Comparison of ENCODE assay signal across 8 mouse cellular contexts in the genomic region with DNA sequence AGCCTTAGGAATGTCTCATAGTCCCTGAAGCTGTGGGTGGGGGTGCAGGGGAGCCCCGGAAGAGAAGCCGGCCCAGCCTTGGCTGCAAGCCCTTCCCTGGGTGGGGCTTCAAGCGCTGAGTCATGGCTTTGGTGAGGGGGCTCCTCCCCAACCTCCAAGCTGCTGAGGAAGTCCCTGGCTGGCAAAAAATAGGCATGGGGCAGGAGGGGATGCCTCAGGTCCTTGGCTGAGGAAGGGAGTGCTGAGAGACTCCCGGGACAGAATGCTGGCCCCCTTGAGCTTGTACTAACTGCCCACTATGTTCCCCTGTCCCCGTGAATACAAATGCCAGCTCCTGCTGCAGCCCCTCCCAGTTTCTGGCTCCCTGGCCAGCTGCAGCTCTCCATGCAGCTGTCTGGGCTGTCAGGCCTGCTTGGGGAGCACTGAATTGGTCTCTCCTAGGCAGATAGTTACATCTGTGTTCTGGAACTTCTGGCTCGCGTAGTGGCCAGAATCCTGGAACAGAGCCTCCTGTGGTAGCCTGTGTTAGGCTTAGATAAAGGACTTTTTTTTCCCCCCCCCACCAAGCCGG. TPM values are rescaled to one million over a fixed set of nuclear protein-coding genes. Genes with fewer than 3 reads are reported as not detected.
DNase-seq lines count a peak whose midpoint lies in the region; ATAC-seq and TF ChIP-seq lines count a peak whose summit lies in the region.

No protein-coding gene starts in this region.

- no peaks in the 10 kb centered on the region for H3K9me3 ChIP-seq in intestine, embryonic 16.5 days (ENCODE audit: control insufficient read depth, low read length)
- H3K9me3 ChIP-seq in limb, embryonic 13.5 days = no peaks in the 10 kb centered on the region
- H3K9me3 ChIP-seq in midbrain, embryonic 14.5 days (ENCODE audit: control insufficient read depth, low read length) = no peaks in the 10 kb centered on the region
- H3K9me3 ChIP-seq in stomach, postnatal 0 days (ENCODE audit: control insufficient read depth, low read length) = no peaks in the 10 kb centered on the region

- peak; percentile 20 for DNase-seq in retina, postnatal 1 day
- no peak for DNase-seq in retina, embryonic 14.5 days (ENCODE audit: low spot score)
- peak; percentile 52 to 80 for DNase-seq in gastrocnemius, postnatal 4 days (ENCODE audit: low spot score in 2 of 2)
- no peak for DNase-seq in midbrain, embryonic 14.5 days
- peak; percentile 74 for DNase-seq in stomach, postnatal 0 days (ENCODE audit: low spot score)

- peak overlapping the region; percentile 7; the same call in 1 of the 2 replicates for H3K4me3 ChIP-seq in intestine, embryonic 16.5 days (ENCODE audit: low read length)
- H3K4me3 ChIP-seq in limb, embryonic 13.5 days = 0 out of 2 replicates have a peak overlapping the region, but pooled peaks have one; percentile 2
- H3K4me3 ChIP-seq in midbrain, embryonic 14.5 days (replicated peaks; ENCODE audit: low read depth, low read length) = peak overlapping the region; percentile 98
- H3K4me3 ChIP-seq in stomach, postnatal 0 days (ENCODE audit: low read depth, low read length) = peak overlapping the region; percentile 20; the same call in 1 of the 2 replicates

- H3K27ac ChIP-seq in intestine, embryonic 16.5 days (ENCODE audit: low read length) = peak overlapping the region; percentile 55; the same call in 1 of the 2 replicates
- H3K27ac ChIP-seq in limb, embryonic 13.5 days = no peak overlapping the region
- H3K27ac ChIP-seq in midbrain, embryonic 14.5 days (replicated peaks; ENCODE audit: low read depth, low read length) = 0 out of 2 replicates have a peak overlapping the region, but pooled peaks have one; percentile 45
- peak overlapping the region; percentile 86 for H3K27ac ChIP-seq in stomach, postnatal 0 days (replicated peaks)

- no peaks in the 10 kb centered on the region for H3K27me3 ChIP-seq in intestine, embryonic 16.5 days (replicated peaks; ENCODE audit: control insufficient read depth, insufficient read depth, low read length)
- H3K27me3 ChIP-seq in limb, embryonic 13.5 days = no peaks in the 10 kb centered on the region
- H3K27me3 ChIP-seq in midbrain, embryonic 14.5 days (ENCODE audit: control insufficient read depth, insufficient read depth, low read length) = no peaks in the 10 kb centered on the region
- H3K27me3 ChIP-seq in stomach, postnatal 0 days (ENCODE audit: control insufficient read depth, insufficient read depth, low read length) = no peaks in the 10 kb centered on the region

- peaks cover 13% of the 10 kb centered on the region; the same call in 1 of the 2 replicates for H3K36me3 ChIP-seq in intestine, embryonic 16.5 days (ENCODE audit: control insufficient read depth, insufficient read depth, low read length)
- peaks cover 39% of the 10 kb centered on the region for H3K36me3 ChIP-seq in limb, embryonic 13.5 days
- H3K36me3 ChIP-seq in midbrain, embryonic 14.5 days (ENCODE audit: control insufficient read depth, insufficient read depth, low read length) = peaks cover 38% of the 10 kb centered on the region
- peaks cover under 1% of the 10 kb centered on the region; the same call in 1 of the 2 replicates for H3K36me3 ChIP-seq in stomach, postnatal 0 days (ENCODE audit: control insufficient read depth, insufficient read depth, low read length)

- TF ChIP-seq EP300 in stomach, postnatal 0 days (optimal IDR thresholded peaks at IDR 0.05) = no peak

- WGBS in intestine, embryonic 16.5 days = 18% methylated on average over 8 of the region's 8 CpGs
- WGBS in limb, embryonic 13.5 days = 30% methylated on average over 8 of the region's 8 CpGs
- 36% methylated on average over 8 of the region's 8 CpGs for WGBS in midbrain, embryonic 14.5 days
- WGBS in stomach, postnatal 0 days = 12% methylated on average over 8 of the region's 8 CpGs

- H3K9ac ChIP-seq in intestine, embryonic 16.5 days (ENCODE audit: low read depth, low read length) = peak overlapping the region; percentile 40
- H3K9ac ChIP-seq in limb, embryonic 13.5 days = peak overlapping the region; percentile 51
- peak overlapping the region; percentile 42; the same call in 1 of the 2 replicates for H3K9ac ChIP-seq in midbrain, embryonic 14.5 days (replicated peaks; ENCODE audit: low read length)
- peak overlapping the region; percentile 18 for H3K9ac ChIP-seq in stomach, postnatal 0 days (ENCODE audit: low read length)

- peak; percentile 39 for ATAC-seq in common myeloid progenitor, adult 5-6 weeks (replicated peaks; ENCODE audit: low read depth, poor library complexity, severe bottlenecking)
- ATAC-seq in intestine, embryonic 16.5 days = no peak
- ATAC-seq in limb, embryonic 13.5 days (ENCODE audit: low FRiP score, low read depth) = no peak
- ATAC-seq in midbrain, embryonic 14.5 days (ENCODE audit: low FRiP score, low TSS enrichment) = no peak
- peak; percentile 42; the same call in 1 of the 2 replicates for ATAC-seq in stomach, postnatal 0 days (ENCODE audit: low FRiP score, low TSS enrichment)

- TF ChIP-seq CTCF in stomach, postnatal 0 days (IDR thresholded peaks at IDR 0.05; ENCODE audit: low read depth) = peak; percentile 24; the same call in 1 of the 2 replicates

- peaks cover 33% of the 10 kb centered on the region for H3K4me1 ChIP-seq in intestine, embryonic 16.5 days (ENCODE audit: control insufficient read depth, insufficient read depth, low read length)
- H3K4me1 ChIP-seq in limb, embryonic 13.5 days = peaks cover 44% of the 10 kb centered on the region
- H3K4me1 ChIP-seq in midbrain, embryonic 14.5 days (ENCODE audit: control insufficient read depth, insufficient read depth, low read length) = peaks cover 36% of the 10 kb centered on the region
- peaks cover 10% of the 10 kb centered on the region for H3K4me1 ChIP-seq in stomach, postnatal 0 days (replicated peaks; ENCODE audit: control insufficient read depth, insufficient read depth)

- peak overlapping the region; percentile 43 for H3K4me2 ChIP-seq in intestine, embryonic 16.5 days (ENCODE audit: low read depth, low read length)
- peak overlapping the region; percentile 97 for H3K4me2 ChIP-seq in limb, embryonic 13.5 days (replicated peaks)
- peak overlapping the region; percentile 99 for H3K4me2 ChIP-seq in midbrain, embryonic 14.5 days (ENCODE audit: low read length)
- peak overlapping the region; percentile 97 for H3K4me2 ChIP-seq in stomach, postnatal 0 days (replicated peaks; ENCODE audit: low read depth)

RNA-seq across cellular contexts. Expression of a gene that starts 2.8 kb away (rescaled TPM):
- 18.0 and 20.1 TPM in 2 replicates for total RNA-seq in common myeloid progenitor, adult 5-6 weeks (2017)
- total RNA-seq in gastrocnemius, postnatal 4 days (2021) = 10 to 100 TPM; 30.1 to 31.6 TPM
- 9.8 and 10.8 TPM in 2 replicates for polyA plus RNA-seq in intestine, embryonic 16.5 days (2015; fragmentation: Nextera tagmentation; extraction: Ambion mirVana)
- polyA plus RNA-seq in limb, embryonic 13.5 days (2015; fragmentation: Nextera tagmentation; extraction: Ambion mirVana) = 18.2 and 19.4 TPM in 2 replicates
- polyA plus RNA-seq in midbrain, embryonic 14.5 days (2014; fragmentation: Nextera tagmentation; extraction: Ambion mirVana) = 76.6 and 84.8 TPM in 2 replicates
- 9.7 and 10.2 TPM in 2 replicates for polyA plus RNA-seq in stomach, postnatal 0 days (2015; fragmentation: Nextera tagmentation; extraction: Ambion mirVana)

RNA-seq across cellular contexts. Expression of a gene that starts 2.8 kb away (rescaled TPM):
- 18.1 and 39.2 TPM in 2 replicates for total RNA-seq in common myeloid progenitor, adult 5-6 weeks (2017)
- total RNA-seq in gastrocnemius, postnatal 4 days (2021) = 10 to 100 TPM; 27.4 to 30.1 TPM
- 49.4 and 58.6 TPM in 2 replicates for polyA plus RNA-seq in intestine, embryonic 16.5 days (2015; fragmentation: Nextera tagmentation; extraction: Ambion mirVana)
- 51.8 and 55.9 TPM in 2 replicates for polyA plus RNA-seq in limb, embryonic 13.5 days (2015; fragmentation: Nextera tagmentation; extraction: Ambion mirVana)
- 45.8 and 54.5 TPM in 2 replicates for polyA plus RNA-seq in midbrain, embryonic 14.5 days (2014; fragmentation: Nextera tagmentation; extraction: Ambion mirVana)
- 35.7 and 36.5 TPM in 2 replicates for polyA plus RNA-seq in stomach, postnatal 0 days (2015; fragmentation: Nextera tagmentation; extraction: Ambion mirVana)

RNA-seq across cellular contexts. Expression of a gene that starts 25.1 kb away (rescaled TPM):
- total RNA-seq in common myeloid progenitor, adult 5-6 weeks (2017) = 17.5 and 25.1 TPM in 2 replicates
- 10 to 100 TPM; 22.0 to 25.2 TPM for total RNA-seq in gastrocnemius, postnatal 4 days (2021)
- polyA plus RNA-seq in intestine, embryonic 16.5 days (2015; fragmentation: Nextera tagmentation; extraction: Ambion mirVana) = 60.0 and 67.1 TPM in 2 replicates
- polyA plus RNA-seq in limb, embryonic 13.5 days (2015; fragmentation: Nextera tagmentation; extraction: Ambion mirVana) = 71.2 and 74.8 TPM in 2 replicates
- 78.2 and 83.2 TPM in 2 replicates for polyA plus RNA-seq in midbrain, embryonic 14.5 days (2014; fragmentation: Nextera tagmentation; extraction: Ambion mirVana)
- 30.7 and 32.6 TPM in 2 replicates for polyA plus RNA-seq in stomach, postnatal 0 days (2015; fragmentation: Nextera tagmentation; extraction: Ambion mirVana)

RNA-seq across cellular contexts. Expression of a gene that starts 25.2 kb away (rescaled TPM):
- total RNA-seq in common myeloid progenitor, adult 5-6 weeks (2017) = 9.2 and 10.2 TPM in 2 replicates
- total RNA-seq in gastrocnemius, postnatal 4 days (2021) = 10 to 100 TPM; 14.0 to 17.6 TPM
- 23.6 and 24.9 TPM in 2 replicates for polyA plus RNA-seq in intestine, embryonic 16.5 days (2015; fragmentation: Nextera tagmentation; extraction: Ambion mirVana)
- 13.6 and 13.8 TPM in 2 replicates for polyA plus RNA-seq in limb, embryonic 13.5 days (2015; fragmentation: Nextera tagmentation; extraction: Ambion mirVana)
- 24.6 and 31.2 TPM in 2 replicates for polyA plus RNA-seq in midbrain, embryonic 14.5 days (2014; fragmentation: Nextera tagmentation; extraction: Ambion mirVana)
- 25.0 and 26.5 TPM in 2 replicates for polyA plus RNA-seq in stomach, postnatal 0 days (2015; fragmentation: Nextera tagmentation; extraction: Ambion mirVana)

RNA-seq across cellular contexts. Expression of a gene that starts 31.2 kb away (rescaled TPM):
- total RNA-seq in common myeloid progenitor, adult 5-6 weeks (2017) = 0.09 TPM in 1 of 2 replicates, not detected in the other
- under 1 TPM; 0.26 to 0.34 TPM for total RNA-seq in gastrocnemius, postnatal 4 days (2021)
- polyA plus RNA-seq in intestine, embryonic 16.5 days (2015; fragmentation: Nextera tagmentation; extraction: Ambion mirVana) = 0.28 and 0.32 TPM in 2 replicates
- polyA plus RNA-seq in limb, embryonic 13.5 days (2015; fragmentation: Nextera tagmentation; extraction: Ambion mirVana) = 0.25 and 0.33 TPM in 2 replicates
- 0.31 and 0.57 TPM in 2 replicates for polyA plus RNA-seq in midbrain, embryonic 14.5 days (2014; fragmentation: Nextera tagmentation; extraction: Ambion mirVana)
- polyA plus RNA-seq in stomach, postnatal 0 days (2015; fragmentation: Nextera tagmentation; extraction: Ambion mirVana) = 0.11 and 0.28 TPM in 2 replicates

Comparison
In these comparisons a context has a peak if more than half of its experiments do, and no peak if none do; other contexts are left out.
1. DNase-seq: peak in retina, postnatal 1 day (single experiment), gastrocnemius, postnatal 4 days (2 of 2) and stomach, postnatal 0 days (single experiment); none in retina, embryonic 14.5 days (single experiment) and midbrain, embryonic 14.5 days (single experiment).
2. ATAC-seq: peak in common myeloid progenitor, adult 5-6 weeks (single experiment) and stomach, postnatal 0 days (single experiment); none in intestine, embryonic 16.5 days (single experiment), limb, embryonic 13.5 days (single experiment) and midbrain, embryonic 14.5 days (single experiment).
3. H3K4me2 ChIP-seq: peak in every context shown above with its lines; median percentile 99 in midbrain, embryonic 14.5 days; 97 in limb, embryonic 13.5 days; 97 in stomach, postnatal 0 days; 43 in intestine, embryonic 16.5 days.
4. H3K4me3 ChIP-seq: peak in every context shown above with its lines; median percentile 98 in midbrain, embryonic 14.5 days; 20 in stomach, postnatal 0 days; 7 in intestine, embryonic 16.5 days; 2 in limb, embryonic 13.5 days.
5. Peak in every context shown above with its lines, with median percentiles within 50 percentile points of each other: H3K9ac ChIP-seq.